Mouse (Mus musculus) thymus, postnatal 4 days (tissue): Measurements from ENCODE around the gene Prc1.

Experiments used
- DNase-seq: peaks from one replicate; pipeline ENCODE4 v3.0.0; 2021

Gene Prc1

DNA sequence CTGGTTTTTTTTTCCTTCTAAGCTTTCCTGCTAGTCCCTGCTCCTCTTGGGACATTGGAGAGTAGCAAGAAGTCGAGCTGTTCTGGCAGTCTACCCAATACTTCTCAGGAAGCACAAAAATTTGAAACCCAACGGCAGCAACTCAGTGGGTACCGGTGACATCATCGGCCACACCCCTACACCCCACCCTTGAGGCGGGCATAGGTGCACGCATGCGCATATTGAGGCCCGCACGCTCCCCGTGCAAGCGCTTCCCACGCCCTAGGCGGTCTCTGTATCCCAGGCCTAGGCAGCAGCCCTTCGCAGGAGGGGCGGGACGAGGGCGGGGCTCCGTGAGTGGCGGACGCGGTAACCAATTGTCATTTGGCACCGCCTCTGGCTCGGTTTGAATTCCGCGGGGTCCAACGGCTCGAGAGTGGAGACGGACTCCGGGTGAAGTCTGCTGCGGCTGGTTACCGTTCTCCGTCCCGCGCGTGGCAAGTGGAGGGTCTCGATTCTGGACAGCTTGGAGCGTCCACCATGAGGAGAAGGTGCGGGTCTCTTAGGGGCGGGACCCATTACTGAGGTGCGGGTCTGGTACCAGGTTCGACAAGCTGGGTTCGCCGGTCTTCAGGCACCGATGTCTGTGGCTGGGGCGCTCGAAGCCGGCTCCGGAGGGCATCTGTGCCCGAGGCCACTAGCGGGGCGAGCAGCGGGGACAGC lies at the start of gene Prc1:
Gene Prc1 (plus strand): TSS at position 389 of the 702 bp plus-strand sequence.
- DNase-seq = peak; percentile 98

- DNase-seq = no peak
Measured at GRCm38 (mm10) chr7:80244851-80245250, 49.4 kb upstream of the Prc1 start.

GRCm38 (mm10) chr7:80246148-80246721 lies 48.0 kb upstream of the Prc1 start, which contains the start of gene Ttll13:
Gene Ttll13 (plus strand): TSS chr7:80246376.
- peak; percentile 98 for DNase-seq

DNA sequence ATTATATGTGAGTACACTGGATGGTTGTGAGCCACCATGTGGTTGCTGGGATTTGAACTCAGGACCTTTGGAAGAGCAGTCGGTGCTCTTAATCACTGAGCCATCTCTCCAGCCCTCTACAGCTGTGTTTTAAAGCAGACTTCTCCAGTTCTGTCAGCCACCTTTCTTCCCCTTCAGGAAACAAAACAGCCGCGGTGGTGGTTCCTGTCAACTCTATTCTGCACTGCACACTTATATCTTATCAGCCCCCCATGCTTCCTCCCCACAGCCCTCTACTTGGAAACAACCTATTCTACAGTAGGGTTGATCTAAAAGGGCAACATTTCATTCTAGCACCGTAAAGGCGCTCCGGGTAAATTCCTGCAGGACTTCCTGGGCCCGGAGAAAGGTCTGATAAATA lies 47.4 kb upstream of the Prc1 start:
- peak; percentile 39 for DNase-seq

- DNase-seq = no peak
Measured at GRCm38 (mm10) chr7:80252437-80252836, 41.8 kb upstream of the Prc1 start.

GRCm38 (mm10) chr7:80252886-80253285 lies 41.4 kb upstream of the Prc1 start:
- no peak for DNase-seq

DNA sequence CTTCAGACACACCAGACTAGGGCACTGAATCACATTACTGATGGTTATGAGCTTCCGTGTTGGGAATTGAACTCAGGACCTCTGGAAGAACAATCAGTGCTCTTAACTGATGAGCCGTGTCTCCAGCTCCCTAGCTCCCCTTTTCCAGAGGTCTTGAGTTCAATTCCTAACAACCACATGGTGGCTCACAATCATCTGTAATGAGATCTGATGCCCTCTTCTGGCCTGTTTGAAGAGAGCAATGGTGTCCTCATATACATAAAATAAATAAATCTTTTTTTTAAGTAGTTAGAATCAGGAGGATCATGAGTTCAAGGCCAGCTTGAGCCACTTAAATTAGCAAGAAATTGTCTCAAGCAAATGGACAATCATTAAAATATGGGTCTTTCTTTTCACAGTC lies 38.3 kb upstream of the Prc1 start:
- DNase-seq = no peak

GRCm38 (mm10) chr7:80257706-80258105 lies 36.5 kb upstream of the Prc1 start:
- DNase-seq = no peak

- peak; percentile 85 for DNase-seq
Measured at GRCm38 (mm10) chr7:80260625-80261371, 33.5 kb upstream of the Prc1 start, which contains the start of gene Ngrn. Gene Ngrn (plus strand): TSS chr7:80261215.

DNA sequence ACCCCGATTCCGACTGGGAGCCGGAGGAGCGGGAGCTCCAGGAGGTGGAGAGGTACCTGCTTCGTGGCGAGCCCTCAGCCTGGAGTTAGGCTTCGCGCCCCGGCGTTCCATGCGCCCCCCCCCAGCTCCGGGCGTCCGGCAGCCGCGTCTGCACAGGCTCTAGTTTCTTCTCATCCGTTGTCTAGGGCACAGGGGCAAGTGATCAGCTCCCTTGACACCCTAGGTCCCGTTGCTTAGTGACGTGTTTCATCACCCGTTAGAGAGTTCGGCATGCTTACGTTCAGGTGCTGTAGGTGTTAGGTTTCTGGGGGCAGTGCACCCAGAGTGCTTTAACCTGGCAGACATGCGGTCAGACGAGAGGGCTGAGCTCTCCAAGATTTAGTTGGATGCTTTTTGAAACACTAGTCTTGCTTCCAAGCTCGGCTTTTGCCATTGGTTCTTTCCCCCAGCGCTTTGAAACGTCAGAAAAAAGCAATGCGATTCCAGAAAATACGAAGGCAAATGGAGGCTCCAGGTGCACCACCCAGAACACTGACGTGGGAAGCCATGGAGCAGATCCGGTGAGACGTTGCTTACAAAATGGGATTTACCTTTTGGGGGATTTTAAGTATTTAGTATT lies 32.8 kb upstream of the Prc1 start:
- DNase-seq = no peak

DNA sequence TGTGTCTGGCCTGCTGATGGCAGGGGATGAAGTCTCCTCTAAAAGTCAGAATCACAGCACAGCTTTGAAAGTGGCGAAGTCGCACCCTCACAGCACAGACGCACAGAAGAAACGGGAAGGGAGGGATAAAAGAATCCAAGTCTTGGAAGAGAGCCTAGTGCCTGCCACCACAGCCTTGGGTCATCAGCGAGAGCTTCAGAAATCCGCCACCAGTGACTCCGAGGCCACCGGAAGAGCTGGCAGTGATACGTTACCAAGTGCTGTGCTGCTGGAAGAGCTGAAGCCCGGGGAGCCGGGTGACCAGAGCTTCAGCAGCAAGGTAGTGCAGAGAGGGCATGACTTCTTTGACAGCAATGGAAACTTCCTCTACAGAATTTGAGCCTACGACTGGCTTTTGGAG lies 29.6 kb upstream of the Prc1 start:
- no peak for DNase-seq

- DNase-seq = no peak
Measured at GRCm38 (mm10) chr7:80267764-80268163, 26.5 kb upstream of the Prc1 start.

- DNase-seq = peak; percentile 99
Measured at GRCm38 (mm10) chr7:80268897-80269750, 25.1 kb upstream of the Prc1 start, which contains the start of gene Vps33b. Gene Vps33b (plus strand): TSS chr7:80269649.

- no peak for DNase-seq
Measured at GRCm38 (mm10) chr7:80269751-80270255, 24.4 kb upstream of the Prc1 start.

DNA sequence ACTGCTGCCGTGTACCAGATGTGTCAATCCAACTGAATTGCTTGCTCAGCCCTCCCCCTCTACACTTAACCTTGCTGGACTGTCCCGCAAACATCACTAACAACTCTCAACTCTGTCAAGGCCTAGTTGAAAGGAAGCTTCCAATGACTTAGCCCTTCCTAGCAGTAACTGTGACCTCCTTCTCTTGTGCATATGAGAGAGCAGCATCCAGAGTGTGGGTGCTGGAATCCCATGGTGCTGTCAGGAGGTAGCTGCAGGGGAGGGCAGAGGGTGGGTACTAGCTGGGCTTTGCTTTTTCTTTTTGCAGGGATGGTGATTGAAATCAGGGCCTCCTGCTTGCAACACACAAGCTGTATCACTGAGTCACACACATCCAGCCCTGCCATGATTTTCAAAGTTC lies 20.8 kb upstream of the Prc1 start:
- DNase-seq = no peak

DNA sequence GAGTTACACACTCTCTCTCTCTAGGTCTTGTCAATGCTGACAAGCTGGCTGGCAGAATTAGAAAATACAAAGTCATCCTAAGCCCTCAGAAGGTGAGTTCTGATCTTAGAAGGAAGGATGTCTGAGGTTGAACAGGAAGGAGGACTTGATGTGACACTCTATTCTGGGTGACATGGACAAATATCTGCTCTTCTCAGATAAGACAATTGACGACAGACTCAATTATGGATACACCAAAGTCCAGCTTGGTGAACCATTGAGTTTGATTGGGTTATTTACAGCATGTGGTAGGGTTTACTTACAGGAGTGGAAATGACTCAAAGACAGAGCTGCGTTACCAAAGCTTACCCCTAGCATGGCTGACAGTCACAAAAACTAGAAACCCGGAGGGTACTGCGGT lies 17.9 kb upstream of the Prc1 start:
- DNase-seq = no peak

DNA sequence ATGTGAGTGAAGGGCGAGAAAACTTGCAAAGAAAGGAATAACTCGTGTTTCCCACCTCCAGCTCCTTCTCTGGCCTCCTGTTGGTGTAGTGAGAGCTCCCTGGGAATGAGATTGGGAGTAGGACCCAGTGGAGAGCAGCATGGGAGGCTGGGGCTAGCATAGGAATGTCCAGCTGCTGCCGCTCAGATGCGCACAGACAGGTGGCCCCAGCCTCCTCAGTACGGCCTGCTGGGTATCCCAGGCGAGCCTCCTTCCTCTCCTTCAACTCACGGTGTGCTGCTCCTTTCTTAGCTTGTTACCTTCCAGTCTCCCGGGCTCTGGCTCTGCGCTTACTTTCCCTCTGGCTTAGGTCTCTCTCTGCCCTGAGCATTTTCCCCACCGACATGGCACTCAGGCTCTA lies 14.2 kb upstream of the Prc1 start:
- DNase-seq = no peak

- no peak for DNase-seq
Measured at GRCm38 (mm10) chr7:80280998-80281397, 13.3 kb upstream of the Prc1 start.

DNA sequence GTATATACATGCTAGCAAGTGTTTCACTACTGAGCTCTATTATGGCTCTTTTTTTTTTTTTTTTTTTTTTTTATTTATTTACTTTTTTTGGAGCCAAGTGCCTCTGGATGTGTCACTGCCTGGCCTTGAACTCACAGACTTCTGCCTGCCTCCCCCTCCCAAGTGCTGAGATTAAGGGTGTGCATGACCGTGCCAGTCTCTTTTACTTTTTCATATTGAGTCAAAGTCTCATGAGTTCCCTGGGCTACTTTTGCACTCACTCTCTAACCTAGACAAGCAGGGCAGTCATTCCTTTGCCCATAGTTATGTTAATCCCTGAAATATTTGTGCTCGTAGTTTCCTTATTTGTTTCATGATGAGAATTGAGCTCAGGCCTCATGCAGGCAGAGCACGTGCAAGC lies 12.6 kb upstream of the Prc1 start:
- DNase-seq = no peak

DNA sequence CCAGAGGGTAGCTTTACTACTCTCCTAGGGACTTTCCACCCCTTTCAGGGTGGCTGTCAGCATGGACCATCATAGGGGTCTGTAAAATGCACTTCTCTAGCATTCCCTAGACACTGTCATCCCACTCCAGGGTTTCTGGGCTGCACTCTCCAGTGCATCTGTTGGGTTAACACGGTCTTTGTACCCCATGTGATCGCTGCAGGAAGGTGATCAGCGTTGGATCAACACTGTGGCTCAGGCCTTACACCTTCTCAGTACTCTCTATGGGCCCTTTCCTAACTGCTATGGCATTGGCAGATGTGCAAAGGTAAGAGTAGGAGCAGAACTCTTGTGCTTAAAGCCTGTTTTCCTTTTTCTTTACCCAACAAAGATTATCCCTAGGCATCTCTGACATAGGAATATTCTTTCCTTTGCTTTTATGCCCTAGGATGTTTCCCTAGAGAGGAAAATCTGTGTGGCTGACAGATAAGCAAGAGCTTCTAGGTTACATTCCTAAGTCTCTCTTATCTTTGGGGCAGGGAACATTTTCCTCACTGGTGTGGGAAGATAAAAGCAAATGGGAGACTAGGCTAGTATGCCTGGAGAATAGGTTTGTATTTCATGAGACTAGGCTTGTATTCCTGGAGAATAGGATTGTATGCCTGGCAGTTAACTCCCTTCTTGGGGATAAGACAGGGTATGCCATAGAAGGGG lies 10.9 kb upstream of the Prc1 start:
- DNase-seq = no peak

- DNase-seq = no peak
Measured at GRCm38 (mm10) chr7:80284391-80284790, 9.9 kb upstream of the Prc1 start.

- peak; percentile 65 for DNase-seq
Measured at GRCm38 (mm10) chr7:80285725-80286124, 8.5 kb upstream of the Prc1 start.
